Mouse (Mus musculus): ENCODE measurements at regions not wholly inside any gene's neighbourhood (a gene's known extent, or its start where the extent isn't known, plus 50 kb on each side); places are given as distances from the start of the nearest gene placed in this dataset.
"Not testable (repeated sequence)": the region's sequence is repeated elsewhere in the genome, so short reads cannot be mapped to it uniquely, and the experiment has no call there.

- DNase-seq (ENCODE audit: low spot score in 2 of 2): peak; percentile 40 to 50
Measured at GRCm38 (mm10) chr16:3114473-3115335, 476.1 kb upstream of the Olfr161 start.

GRCm38 (mm10) chr16:3115336-3116112 lies 475.3 kb upstream of the Olfr161 start:
- DNase-seq (ENCODE audit: low spot score in 2 of 2): peak; percentile 57 to 72

GRCm38 (mm10) chr16:3116113-3116511 lies 474.7 kb upstream of the Olfr161 start:
- peak; percentile 34 to 37 for DNase-seq (ENCODE audit: low spot score in 2 of 2)

- not testable (repeated sequence) for DNase-seq (ENCODE audit: low spot score in 2 of 2)
Measured at GRCm38 (mm10) chr16:3121216-3121615, 469.6 kb upstream of the Olfr161 start.

- not testable (repeated sequence) for DNase-seq (ENCODE audit: low spot score in 2 of 2)
Measured at GRCm38 (mm10) chr16:3122145-3122860, 468.5 kb upstream of the Olfr161 start.

- peak; percentile 21 to 25 for DNase-seq (ENCODE audit: low spot score in 2 of 2)
Measured at GRCm38 (mm10) chr16:3122861-3123477, 467.9 kb upstream of the Olfr161 start.

- DNase-seq (ENCODE audit: low spot score in 2 of 2): not testable (repeated sequence)
Measured at GRCm38 (mm10) chr16:3127317-3127716, 463.5 kb upstream of the Olfr161 start.
